Mouse (Mus musculus) adrenal gland, adult 2 months (tissue): Measurements from ENCODE around the gene Zdhhc7. TPM values are rescaled to one million over a fixed set of nuclear protein-coding genes. Genes with fewer than 3 reads are reported as not detected.
A peak's percentile ranks its signal among the peaks of the same experiment; 100 is the strongest.

Experiments used
- DNase-seq: peaks from one replicate; pipeline ENCODE4 v3.0.0; 2021
- polyA plus RNA-seq: library from polyadenylated mRNA; depleted of rRNA; stranded (reverse); fragments of >200 nt; gene quantifications from 2 replicates; pipeline ENCODE4 v1.2.3, GENCODE M21; 2012
- total RNA-seq, 2 experiments: library from RNA; stranded (reverse); gene quantifications; 2 replicates each; pipeline ENCODE4 v1.2.3; 2021

The Zdhhc7 gene
- total and polyA plus RNA-seq, 3 experiments, result 41.2 to 124 (median 55.9) TPM

DNA sequence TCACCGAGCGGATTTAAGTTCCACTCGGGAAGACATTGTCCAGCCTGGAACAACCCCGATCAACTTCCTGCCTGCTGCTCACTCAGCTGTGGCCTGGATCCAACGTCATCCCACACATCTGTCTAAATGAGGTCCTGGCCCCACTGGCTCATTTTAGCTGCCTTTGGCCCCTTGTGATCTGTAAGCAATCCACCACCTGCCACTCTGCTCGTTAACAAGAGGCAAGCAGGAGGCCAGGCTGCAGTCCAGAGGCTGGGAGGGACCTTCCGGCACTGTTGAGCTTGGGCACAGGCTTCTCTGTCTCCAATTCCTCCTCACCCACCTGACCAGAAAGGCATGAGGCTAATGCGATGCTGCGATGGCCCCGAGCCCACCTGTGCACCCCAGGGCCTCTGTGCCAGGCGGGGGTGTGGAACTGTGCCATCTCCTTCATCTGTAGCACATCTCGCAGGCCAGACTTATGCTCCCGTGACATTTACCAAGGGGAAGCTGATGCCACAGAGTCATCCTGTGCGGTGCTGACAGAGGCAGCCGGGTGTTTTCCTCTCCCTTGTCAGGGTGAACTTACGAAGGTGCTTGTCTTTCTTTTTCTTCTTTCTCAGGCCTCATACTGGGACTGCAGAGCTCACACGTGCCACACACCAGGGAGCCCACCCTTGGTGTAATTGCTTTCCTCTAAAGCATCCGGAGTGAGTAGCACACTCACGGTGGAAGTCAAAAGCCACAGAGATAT lies 33.2 kb downstream of the Zdhhc7 start:
- DNase-seq, result peak; percentile 55

DNA sequence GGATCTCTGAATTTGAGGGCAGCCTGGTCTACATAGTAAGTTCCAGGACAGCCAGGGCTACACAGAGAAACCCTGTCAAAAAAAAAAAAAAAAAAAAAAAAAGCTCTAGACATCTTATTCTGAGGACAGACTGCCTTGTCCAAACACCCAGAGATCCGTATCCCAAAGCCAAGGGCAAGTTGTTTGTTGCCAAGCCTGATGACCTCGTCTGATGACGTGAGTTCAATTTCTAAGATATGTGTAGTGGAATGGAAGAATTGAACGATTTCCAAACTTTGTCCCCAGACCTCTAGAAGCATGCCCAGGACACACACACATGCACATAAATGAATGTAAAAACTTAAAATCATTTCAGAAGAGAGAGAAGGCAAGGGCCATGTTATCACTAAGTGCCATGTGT lies 35.1 kb downstream of the Zdhhc7 start:
- peak; percentile 63 for DNase-seq

DNA sequence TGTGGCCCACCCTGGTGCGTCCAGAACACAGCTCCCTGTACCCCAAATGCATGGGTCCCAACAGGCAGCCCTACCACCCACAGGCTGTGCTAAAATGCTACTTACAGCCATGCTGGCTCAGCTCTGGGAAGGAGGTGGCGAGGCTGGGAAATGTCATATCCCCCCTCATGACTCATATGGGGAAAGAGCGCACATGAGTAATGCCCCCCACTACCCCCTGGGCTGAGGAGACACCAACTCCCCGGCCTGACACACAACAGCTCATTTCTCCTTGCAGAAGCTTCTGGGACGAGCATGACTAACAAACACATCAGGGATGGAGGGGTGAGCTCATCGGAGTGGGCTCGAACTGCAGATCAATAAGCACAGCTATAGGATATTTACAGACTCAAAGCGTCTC lies 35.7 kb downstream of the Zdhhc7 start:
- peak; percentile 46 for DNase-seq

DNA sequence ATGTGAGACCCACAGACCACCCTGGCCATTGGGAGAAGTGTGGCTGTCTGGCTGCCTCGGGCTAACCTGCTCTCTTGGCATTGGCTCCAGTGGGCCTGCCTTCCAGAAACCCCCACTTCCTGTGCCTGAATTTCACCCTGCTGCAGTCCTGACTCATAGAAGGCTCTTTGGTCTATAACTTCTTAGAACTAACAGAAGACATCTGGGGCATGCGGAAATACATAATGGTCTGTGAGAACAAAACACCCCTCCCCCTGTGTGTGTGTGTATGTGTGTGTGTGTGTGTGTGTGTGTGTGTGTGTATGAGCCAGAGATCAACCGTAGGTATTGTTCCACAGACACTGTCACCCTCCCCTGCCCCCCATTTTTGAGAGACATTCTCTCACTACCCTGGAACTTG lies 38.0 kb downstream of the Zdhhc7 start:
- DNase-seq, result no peak

DNA sequence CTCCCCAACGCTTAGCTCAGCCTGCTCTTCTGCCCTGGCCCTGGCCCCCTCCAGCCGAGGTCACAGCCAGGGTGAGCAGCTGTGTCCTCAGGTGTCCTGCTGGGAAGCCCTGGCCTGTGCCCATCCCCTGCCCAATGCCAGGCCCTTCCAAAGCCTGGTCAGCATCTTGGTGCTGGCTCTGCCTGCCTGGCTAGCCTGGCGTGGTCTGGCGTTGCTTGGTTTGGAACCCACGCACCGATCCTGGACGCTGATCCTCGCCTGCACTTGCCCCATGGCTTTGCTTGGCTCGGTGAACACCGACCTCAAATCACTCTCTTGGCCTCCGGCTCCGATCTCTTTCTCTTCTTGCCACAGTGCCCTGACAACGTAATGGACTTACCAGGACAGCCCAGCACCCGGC lies 38.5 kb downstream of the Zdhhc7 start:
- no peak for DNase-seq

DNA sequence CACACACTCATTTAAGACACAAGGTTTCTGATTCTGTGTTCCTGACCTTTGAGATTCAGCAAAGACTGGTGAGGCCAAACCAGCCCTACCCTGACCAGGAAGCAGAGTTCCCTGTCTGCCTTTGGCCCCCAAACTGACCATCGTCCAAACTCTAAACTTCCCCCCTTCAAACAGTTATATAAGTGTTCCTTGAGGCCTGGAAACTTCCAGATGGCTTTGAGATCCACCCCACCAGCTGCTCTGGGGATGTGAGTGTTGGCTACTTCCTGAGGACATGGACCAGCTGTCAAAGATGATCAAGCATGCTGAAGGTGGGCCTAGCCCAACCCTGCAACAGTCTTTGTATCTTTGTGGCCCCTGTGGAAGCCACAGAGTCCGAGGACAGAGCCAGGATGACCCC lies 44.2 kb downstream of the Zdhhc7 start:
- no peak for DNase-seq

DNA sequence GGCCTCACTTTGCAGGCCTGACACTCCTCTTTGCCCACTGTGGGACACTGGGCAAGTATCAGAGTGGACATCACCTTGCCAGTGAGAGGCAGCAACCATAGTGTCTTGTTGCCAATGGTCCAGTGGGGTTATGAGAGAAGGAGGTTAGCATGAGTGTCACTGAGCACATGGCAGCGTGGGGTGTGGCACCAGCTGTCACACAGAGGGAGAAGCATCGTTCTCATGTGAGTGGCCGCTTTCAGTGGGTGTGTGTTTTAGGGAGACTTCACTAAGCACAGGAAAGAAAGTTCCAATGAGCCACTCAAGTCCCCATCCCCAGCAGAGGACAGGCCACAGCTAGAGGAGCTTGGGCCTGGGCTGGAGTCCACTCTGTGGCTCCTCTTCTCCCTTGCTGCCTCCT lies 46.4 kb downstream of the Zdhhc7 start:
- no peak for DNase-seq

DNA sequence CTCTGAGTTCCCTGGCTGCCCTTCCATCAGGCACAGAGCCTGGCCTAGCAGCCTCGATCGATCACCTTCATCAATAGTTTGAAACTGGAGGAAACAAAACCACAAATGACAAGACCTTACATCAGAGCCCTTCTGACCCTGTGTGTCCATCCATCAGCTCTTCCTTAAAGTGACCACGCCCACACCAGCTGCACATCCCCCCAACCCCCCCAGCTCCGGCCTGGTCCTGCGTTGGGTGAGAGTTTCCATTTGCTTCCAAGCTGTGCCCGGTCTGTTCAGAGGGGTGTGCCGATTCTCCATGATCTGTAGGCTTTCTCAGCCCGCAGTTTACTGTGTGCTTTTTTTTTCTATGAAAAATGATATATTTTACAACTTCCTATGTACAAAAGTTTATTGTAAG lies 49.0 kb downstream of the Zdhhc7 start:
- no peak for DNase-seq

DNA sequence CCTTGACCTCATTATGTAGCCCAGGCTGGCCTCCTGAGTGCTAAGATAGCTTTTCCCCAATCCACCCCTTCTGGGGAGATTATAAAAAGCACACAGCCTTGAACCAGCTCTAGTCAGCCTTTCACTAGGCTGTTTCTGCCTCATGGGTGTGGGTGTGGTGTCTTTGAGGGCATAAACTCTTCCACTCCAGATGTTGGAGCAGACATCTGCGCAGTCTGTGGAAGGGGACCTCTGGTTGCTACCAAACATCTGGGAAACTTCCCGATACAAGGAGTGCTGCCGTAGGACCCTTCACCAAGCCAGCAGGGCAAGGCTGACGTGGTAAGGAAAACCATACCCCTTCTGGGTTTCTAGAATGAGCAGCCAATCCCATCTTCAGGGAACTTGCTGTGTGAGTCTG lies 49.4 kb downstream of the Zdhhc7 start:
- DNase-seq, result no peak

DNA sequence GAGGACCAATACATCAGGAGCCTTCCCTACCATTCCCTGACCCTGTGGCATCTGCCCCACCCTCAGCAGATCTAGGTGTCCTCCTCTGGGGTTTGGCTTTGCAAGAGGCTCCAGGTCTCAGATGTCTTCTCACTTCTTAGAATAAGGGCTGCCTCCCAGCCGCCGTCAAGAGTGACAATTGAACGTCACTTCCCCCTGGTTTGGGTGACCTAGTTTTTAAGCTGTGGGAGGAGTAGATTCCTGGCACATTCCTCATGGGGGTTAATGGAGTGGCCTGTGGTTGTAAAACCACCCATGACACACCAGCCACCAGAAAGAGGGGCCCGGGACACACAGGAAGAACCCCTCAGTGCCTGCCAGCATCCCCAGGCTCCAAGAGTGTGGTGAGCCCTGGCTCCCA lies 50.3 kb downstream of the Zdhhc7 start:
- DNase-seq, result peak; percentile 69

DNA sequence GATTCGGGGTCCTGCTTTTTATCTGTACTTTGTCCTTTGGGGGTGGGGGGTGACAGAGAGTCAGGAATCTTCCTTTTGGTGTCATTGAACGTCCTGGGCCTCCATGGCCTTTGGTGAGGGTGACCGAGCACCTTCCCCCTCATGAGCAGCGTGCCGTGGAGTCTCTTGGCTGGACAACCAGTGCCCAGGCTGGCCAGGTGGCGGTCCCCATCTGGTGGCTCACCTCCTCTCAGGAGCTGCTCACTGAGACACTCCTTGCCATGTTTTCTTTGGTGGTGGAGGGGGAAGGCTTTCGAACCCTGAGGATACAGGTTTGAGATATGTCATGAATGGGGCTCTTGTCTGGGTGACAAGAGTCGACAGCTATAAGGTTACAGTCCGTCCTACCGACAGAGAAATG lies 50.9 kb downstream of the Zdhhc7 start:
- no peak for DNase-seq

DNA sequence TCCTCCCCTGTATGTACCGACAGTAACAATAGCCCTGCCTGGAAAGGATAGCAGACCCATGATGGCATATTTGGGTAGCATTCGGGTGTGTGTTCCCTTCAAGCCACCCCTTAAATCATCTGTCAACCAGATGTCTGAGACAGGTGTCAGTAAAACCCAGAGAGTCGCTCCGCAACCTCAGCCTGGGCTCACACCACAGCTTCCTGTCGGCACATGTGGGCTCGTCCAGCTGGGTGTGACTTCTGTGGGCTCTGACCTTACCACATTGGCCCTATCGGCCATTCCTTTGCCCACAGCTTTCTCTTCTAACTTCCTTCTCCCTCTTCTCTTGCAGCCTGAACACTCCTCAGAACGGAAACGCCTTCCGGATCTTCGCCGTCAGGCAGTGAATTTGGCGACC lies 51.3 kb downstream of the Zdhhc7 start:
- no peak for DNase-seq

DNA sequence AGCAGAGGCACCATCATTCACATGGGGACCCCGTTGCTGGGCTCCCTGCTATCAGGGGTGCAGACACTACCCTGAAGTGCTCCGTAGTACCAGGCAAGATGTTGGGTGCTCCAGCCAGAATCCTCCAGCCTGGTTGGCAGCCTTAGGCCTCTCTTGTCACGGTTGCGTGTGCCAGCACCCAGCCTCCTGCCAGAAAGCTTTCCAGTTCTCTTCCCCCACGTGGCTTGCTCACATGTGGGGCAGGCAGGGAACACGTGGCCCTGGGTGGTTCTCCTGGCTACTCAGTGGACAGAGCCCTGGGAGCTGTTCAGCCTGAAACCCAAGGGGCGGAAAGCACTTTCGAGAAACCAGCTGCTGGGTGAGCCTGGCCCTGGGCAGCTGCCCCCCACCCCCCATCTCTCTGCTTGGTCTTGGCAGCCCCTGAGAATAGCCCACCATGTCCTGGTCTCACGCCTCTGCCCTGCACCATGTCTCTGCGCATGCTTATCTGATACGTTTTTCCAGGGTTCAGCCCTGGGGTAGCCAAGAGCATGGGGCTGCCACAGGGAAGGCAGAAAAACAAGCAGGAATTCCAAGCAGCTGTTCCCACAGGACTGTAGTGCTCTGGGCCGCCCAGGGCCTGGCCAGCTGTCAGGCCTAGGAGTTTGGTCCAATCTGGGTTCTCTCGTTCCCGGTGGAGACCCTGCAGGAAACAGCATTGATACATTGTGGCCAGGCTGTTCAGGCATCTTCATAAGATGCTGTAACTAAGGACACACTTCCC lies 54.8 kb downstream of the Zdhhc7 start:
- peak; percentile 89 for DNase-seq

DNA sequence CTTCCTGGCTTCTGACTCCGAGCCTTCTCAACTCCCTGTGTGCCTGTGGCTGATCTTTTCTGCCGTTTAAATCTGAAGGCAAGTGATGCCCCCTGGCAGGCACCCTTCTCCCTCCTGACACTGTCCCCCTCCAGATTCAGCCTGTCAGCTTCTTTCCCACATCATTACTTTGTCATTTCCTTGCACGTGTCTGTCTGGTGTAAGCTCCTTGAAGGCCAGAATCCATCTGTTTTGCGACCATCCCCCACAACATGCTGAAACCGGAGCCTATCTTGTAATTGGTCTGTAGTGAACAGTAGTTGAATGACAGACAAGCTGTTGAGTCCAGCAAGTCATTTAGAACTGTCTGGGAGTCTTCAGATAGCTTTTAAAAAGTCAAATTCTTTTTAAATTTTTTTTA lies 55.8 kb downstream of the Zdhhc7 start:
- no peak for DNase-seq

DNA sequence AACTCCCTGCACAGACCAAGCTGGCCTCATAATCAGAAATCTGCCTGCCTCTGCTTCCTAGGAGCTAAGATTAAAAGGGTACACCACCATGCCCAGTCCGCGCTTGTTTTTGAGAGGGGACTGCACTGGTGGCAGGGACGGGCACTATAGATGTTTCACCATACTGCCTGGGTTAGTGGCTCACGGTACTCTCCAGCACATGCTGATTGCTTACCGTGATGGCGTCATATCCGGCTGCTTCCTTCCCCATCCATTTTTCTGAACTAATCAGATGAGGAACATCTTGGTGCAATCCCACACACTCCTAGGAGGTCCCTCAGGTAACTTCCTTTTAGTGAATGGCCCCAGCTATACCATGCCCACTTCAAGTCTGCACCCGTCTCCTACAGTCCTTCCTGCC lies 56.4 kb downstream of the Zdhhc7 start:
- no peak for DNase-seq

DNA sequence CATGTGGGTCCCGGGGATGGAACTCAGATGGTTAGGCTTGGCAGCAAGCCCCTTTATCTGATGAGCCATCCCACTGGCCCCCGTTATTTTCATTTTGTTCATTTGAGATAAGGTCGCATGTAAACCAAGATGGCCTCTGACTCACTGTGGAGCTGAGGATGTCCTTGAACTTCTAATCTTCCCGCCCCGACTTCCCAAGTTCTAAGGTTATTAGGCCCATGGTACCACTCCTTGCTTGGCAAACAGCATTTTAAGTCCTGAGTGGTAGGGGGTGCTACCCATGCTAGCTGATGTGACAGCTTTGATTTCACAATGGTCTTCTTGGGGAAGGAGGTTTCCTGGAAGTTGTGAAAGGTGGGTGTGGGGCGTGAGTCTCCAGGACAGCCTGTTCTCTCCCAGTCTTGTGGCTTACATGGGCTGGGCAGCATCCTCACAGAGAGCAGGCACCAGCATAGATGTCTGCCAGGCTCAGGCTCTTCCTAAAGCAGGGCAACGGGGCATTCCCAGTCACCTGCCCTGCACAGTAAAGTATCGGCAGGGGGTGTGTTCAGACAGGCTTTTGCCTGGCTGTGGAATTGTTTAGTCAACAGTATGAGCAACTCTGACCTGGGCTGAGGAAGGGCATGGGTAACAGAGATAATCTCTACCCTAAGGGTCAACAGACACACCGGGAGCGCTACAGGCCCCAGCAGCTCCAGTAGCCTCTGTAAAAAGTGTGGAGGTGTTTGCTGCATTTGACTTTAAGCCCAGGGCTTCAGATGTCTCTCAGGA lies 58.6 kb downstream of the Zdhhc7 start:
- DNase-seq, result peak; percentile 59

DNA sequence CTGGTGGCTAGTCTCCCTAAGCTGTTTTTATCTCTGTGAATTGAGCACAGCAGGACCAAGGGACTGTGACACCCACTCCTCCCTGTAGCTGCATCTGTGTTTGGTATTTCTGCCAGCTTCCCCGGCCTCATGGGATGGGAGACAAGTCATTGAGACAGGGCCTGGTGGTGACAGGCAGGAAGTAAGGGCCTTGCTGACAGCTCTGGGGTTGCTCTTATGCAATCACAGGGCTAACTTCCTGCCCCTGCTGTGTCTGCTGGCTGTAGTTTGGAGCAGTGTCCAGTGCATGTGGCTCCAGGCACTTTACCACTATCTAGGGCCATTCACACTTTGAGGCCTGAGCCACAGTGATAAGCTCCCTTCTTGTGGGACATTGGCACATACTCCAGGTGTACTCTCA lies 60.4 kb downstream of the Zdhhc7 start:
- DNase-seq, result peak; percentile 59

DNA sequence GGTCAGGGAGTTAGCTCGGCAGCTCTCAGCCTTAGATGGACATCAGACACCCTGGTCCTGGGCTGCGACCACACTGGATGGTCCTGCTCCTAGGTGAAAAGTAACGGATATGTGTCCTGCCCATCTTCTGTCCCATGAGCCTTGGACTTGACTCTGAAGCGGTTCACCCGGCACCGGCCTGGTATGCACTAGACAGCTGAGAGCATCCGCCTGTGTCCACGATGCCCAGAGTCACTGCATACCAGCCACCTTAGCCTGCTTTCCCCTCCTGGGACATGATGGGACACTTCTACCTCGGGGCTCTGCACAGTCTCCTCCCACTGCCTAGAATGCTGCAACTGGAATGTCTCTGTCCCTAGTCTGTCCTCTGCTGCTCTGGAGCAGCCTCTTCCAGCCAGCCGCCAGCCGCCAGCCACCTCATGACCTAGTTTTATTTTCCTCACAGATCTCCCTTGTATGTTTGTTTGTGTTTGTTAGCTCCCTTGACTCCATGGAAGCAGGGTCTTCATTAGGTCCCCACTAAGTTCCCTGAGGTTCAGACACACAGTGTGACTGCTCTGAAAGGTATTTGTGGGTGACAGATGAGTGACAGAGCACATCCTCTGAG lies 61.9 kb downstream of the Zdhhc7 start:
- no peak for DNase-seq

DNA sequence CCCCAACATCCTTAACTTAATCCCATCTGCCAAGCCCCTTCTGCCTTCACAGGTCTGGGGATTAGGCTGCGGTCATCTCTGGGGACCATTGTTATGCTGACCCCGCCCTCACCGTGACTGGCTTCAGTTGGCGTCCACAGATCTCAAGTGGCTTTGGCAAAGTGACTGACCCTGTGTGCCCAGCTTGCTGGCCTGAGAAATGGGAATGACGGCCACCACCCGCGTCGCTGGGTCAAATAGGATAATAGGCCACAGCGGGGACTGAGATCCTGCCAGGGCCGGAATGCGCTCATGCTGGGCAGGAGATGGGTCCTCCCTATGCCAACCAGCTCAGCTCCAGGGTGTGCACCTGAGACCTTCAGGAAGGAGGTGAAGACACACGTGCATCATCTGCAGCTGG lies 62.5 kb downstream of the Zdhhc7 start:
- no peak for DNase-seq

DNA sequence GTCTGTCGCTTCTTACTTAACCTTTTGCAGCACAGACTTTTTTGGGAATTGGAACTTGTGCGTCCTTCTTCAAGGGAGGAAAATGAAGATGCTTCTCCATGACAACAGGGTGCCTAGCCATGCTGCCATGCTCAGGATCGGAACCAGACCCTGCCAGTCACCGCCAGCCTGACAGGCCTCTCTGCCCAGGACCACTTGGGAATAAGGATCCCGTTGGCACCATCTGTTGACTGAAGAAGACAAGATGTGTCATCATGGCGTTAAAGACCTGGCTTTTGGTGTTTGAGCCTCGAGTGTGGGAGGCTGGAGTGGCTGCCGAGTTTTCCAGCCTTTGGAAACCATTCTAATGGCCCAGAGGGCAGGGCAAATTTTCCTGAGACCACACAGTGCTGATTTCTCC lies 63.7 kb downstream of the Zdhhc7 start:
- DNase-seq, result no peak

DNA sequence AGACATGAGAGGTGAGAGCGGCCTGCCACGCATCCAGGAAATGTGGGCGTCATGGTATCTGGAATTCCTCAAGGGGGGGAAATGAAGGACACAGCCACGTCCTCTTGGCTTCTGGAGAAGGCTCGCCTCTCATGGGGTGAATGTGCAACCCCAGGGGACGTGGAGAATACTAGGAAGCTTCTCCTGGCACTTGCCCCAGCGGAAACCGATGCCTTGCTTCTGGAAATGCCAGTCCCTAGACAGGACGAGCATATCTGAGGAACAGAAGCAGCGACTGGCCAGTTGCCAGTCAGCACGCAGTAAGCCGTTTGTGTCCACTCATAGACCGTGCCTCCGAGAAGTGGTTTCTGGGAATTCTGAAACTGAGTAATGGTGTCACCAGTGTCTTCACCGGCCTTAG lies 64.1 kb downstream of the Zdhhc7 start:
- peak; percentile 38 for DNase-seq

DNA sequence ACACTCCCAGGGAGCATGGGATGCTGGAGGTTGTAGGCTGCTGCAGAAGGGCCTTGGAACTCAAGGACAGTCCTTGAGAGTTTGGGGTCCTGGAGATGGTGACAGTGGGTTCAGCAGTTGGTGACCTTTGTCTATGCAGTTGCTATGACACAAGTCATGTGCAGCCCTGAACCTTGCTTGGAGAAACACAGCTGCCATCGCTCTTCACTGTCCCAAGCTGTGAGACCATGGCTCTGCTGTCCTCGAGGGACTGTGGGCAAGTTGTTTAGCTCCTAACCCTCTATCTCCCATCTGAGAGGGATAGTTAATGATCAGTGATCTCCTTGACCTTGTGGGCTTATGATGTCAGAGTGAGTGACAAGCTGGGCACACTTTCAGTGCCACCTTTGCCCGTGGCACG lies 64.7 kb downstream of the Zdhhc7 start:
- no peak for DNase-seq

DNA sequence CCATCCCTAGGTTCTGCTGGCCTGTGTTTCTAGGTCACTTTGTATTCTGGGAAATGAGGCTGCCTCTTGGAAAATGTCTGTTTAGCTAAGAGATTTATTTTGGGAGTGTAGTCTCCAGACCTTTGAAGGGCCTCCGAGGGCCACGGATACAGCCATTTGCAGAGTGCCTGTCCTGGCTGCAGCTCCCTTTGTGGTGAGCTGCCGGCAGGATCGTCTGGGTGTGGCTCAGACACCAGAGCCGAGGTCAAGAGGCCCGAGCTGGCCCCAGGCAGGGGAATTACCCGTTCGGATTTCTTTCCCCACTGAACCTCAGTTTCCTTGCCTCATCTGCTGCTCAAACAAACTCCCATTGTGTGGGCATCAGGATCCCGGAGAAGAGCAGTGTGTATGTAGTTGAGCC lies 65.2 kb downstream of the Zdhhc7 start:
- DNase-seq, result peak; percentile 68
